Mouse (Mus musculus) forebrain, embryonic 11.5 days (tissue): ENCODE measurements at regions not wholly inside any gene's neighbourhood (a gene's known extent, or its start where the extent isn't known, plus 50 kb on each side); places are given as distances from the start of the nearest gene placed in this dataset.
A peak's percentile ranks its signal among the peaks of the same experiment; 100 is the strongest.

ENCODE experiments used
- ATAC-seq: fragments of 200-750 bp; cut with Nextera tagmentation; replicated peaks from 2 replicates; pipeline ENCODE4 v1.8.0; 2017; ENCODE audit warnings: moderate TSS enrichment; ENCODE audit not compliant: low FRiP score
- DNase-seq: peaks from one replicate; pipeline ENCODE4 v3.0.0-alpha.2; 2017; ENCODE audit warnings: low spot score
- H3K27ac ChIP-seq: fragments of 300-500 bp; sonication (generic); 2 replicates; pipeline ENCODE4 v1.5.1; 2014; ENCODE audit warnings: low read depth, low read length
- H3K27me3 ChIP-seq: fragments of 300-500 bp; sonication (generic); 2 replicates; pipeline ENCODE4 v1.6.1; 2014; ENCODE audit warnings: mild to moderate bottlenecking, low read length, mixed read lengths; ENCODE audit not compliant: control insufficient read depth, insufficient read depth
- H3K36me3 ChIP-seq: fragments of 300-500 bp; sonication (generic); 2 replicates; pipeline ENCODE4 v1.6.1; 2014; ENCODE audit warnings: mild to moderate bottlenecking, low read length, moderate library complexity, mixed read lengths; ENCODE audit not compliant: control insufficient read depth, insufficient read depth
- H3K4me1 ChIP-seq: fragments of 300-500 bp; sonication (generic); replicated peaks from 2 replicates; pipeline ENCODE4 v1.6.1; 2014; ENCODE audit warnings: low read length, mixed read lengths; ENCODE audit not compliant: control insufficient read depth, insufficient read depth
- H3K4me2 ChIP-seq: fragments of 300-500 bp; sonication (generic); 2 replicates; pipeline ENCODE4 v1.6.1; 2014; ENCODE audit warnings: low read depth, mild to moderate bottlenecking, low read length, moderate library complexity, mixed read lengths; ENCODE audit not compliant: severe bottlenecking
- H3K4me3 ChIP-seq: fragments of 300-500 bp; sonication (generic); 2 replicates; pipeline ENCODE4 v1.5.1; 2014; ENCODE audit warnings: low read depth, low read length
- H3K9ac ChIP-seq: fragments of 300-500 bp; sonication (generic); 2 replicates; pipeline ENCODE4 v1.6.1; 2014; ENCODE audit warnings: low read length
- H3K9me3 ChIP-seq: fragments of 300-500 bp; sonication (generic); 2 replicates; pipeline ENCODE4 v1.6.1; 2016; ENCODE audit warnings: low read length, mixed read lengths; ENCODE audit not compliant: control insufficient read depth
- WGBS: fragments of 180-500 bp; shearing (Covaris S2); extraction: QIAGEN DNeasy Blood & Tissue Kit; methylation state at CpG from one replicate; pipeline ENCODE4 v1.1.7; 2014; 5-methylcytosine and 5-hydroxymethylcytosine counted together

DNA sequence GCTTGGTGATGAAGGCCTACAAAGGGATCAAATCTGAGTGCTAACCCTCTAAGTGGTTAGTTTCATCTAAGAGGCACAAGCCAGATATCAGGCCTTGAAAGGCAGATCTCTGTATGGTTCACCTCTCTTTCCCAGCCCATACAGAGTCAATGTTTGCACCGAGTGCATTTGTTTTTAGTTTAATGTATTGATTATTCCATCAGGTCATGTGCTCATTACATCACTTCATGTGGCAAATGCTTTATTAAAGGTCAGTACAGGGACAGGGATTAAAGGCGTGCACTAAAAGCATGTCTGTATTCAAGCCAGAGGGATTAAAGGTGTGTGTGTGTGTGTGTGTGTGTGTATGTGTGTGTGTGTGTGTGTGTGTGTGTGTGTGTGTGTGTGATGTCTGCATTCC lies 132.5 kb upstream of the Dcn start:
- no peaks in the 10 kb centered on the region for H3K27me3 ChIP-seq
- no peaks in the 10 kb centered on the region for H3K4me1 ChIP-seq
- no peak overlapping the region for H3K4me3 ChIP-seq
- H3K27ac ChIP-seq: no peak overlapping the region
- H3K36me3 ChIP-seq: no peaks in the 10 kb centered on the region
- no peak overlapping the region for H3K4me2 ChIP-seq
- no peak overlapping the region for H3K9ac ChIP-seq
- WGBS: 77% methylated on average over 2 of the region's 2 CpGs
- DNase-seq: no peak
- no peaks in the 10 kb centered on the region for H3K9me3 ChIP-seq
- ATAC-seq: no peak

DNA sequence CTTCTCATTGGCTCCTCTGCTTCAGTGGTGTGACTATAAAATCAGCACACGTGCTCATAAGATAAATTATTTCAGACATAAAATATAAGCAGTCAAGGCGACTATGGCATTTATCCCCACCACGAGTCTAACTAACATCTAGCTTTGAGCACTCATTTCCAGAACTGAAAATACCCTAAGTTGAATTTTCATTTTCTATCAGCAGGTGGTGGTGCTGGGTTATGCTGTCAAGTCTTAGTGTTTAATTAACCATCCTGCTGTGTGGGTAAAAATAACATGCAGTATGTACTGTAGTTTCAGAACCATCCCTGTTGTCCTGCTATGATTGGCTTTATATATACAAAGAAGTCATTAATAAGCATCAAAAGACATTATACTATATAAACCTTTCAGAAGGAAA lies 110.8 kb upstream of the Dcn start:
- Histone ChIP-seq H3K27ac (no peak overlapping the region), H3K36me3 (no peaks in the 10 kb centered on the region), H3K9me3 (no peaks in the 10 kb centered on the region), H3K27me3 (no peaks in the 10 kb centered on the region), H3K9ac (no peak overlapping the region), H3K4me3 (no peak overlapping the region), H3K4me1 (no peaks in the 10 kb centered on the region), H3K4me2 (no peak overlapping the region)
- 88% methylated on average over 3 of the region's 3 CpGs for WGBS
- no peak for DNase-seq
- no peak for ATAC-seq

DNA sequence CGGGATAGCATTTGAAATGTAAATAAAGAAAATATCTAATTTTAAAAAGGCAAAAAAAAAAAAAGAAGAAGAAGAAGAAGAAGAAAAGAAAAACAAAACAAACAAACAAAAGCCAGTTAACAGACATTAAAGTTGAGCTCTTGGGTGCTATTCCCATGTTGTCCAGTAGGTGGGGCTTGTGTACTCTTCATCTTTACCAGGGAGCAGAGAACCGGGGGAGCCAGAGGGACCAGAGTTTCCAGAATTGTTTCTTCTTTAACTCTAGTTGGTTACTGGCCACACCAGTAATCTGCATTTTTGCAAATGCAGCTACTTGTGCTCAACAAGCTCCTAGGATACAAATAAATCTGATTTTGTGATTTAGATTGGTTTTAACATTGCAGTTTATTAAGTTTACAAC lies 103.6 kb upstream of the Dcn start:
- DNase-seq: peak; percentile 76
- H3K4me1 ChIP-seq: no peaks in the 10 kb centered on the region
- no peaks in the 10 kb centered on the region for H3K27me3 ChIP-seq
- H3K4me2 ChIP-seq: no peak overlapping the region
- 0 out of 2 replicates have a peak, but pooled peaks have one; percentile 71 for ATAC-seq
- H3K9ac ChIP-seq: no peak overlapping the region
- WGBS: 11% methylated on average over 2 of the region's 2 CpGs
- H3K27ac ChIP-seq: no peak overlapping the region
- H3K9me3 ChIP-seq: no peaks in the 10 kb centered on the region
- no peaks in the 10 kb centered on the region for H3K36me3 ChIP-seq
- H3K4me3 ChIP-seq: no peak overlapping the region

DNA sequence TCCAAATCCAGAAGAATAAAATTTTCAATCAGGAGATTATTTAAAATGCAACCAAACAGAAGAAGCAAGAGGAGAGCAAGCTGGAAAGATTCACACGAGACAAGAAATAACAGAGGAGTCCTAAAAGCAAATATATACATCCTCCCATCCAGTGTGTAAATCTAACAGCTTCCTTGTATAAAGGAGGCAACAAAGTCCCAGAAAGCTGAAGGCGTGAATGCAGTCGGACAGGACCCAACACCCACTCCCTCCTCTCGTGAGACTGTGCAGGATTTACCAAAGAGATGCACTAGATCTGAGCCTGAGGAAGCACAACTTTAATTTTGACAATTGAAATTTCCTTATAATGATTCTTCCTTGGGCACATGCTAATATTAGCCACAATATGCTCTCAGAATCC lies 103.0 kb upstream of the Dcn start:
- no peak overlapping the region for H3K4me2 ChIP-seq
- no peaks in the 10 kb centered on the region for H3K36me3 ChIP-seq
- H3K27me3 ChIP-seq: no peaks in the 10 kb centered on the region
- H3K27ac ChIP-seq: no peak overlapping the region
- no peak for DNase-seq
- no peak overlapping the region for H3K4me3 ChIP-seq
- no peak overlapping the region for H3K9ac ChIP-seq
- no peaks in the 10 kb centered on the region for H3K9me3 ChIP-seq
- 66% methylated on average over 4 of the region's 4 CpGs for WGBS
- no peaks in the 10 kb centered on the region for H3K4me1 ChIP-seq
- ATAC-seq: no peak

DNA sequence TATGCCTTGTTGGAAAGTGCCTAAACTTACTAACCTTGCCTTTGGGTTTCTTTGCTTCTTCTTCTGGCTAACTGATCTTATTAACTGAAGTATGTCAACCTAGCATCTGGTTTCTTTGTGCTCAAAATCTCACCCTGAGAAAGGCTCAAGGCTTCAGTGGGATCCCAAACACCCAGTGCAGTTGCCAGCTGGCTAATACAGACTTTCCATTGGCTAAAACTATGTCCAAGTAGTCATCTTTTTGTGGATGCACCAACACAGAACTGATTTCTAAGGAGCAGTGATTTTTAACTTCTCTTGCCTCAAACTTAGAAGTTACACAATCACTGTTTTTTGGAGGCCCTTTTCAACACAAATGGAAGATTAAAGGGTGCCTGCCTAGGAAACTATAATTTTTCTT lies 97.8 kb upstream of the Dcn start:
- no peak overlapping the region for H3K4me3 ChIP-seq
- no peaks in the 10 kb centered on the region for H3K27me3 ChIP-seq
- ATAC-seq (no peak), DNase-seq (no peak)
- no peaks in the 10 kb centered on the region for H3K4me1 ChIP-seq
- no peaks in the 10 kb centered on the region for H3K36me3 ChIP-seq
- no peaks in the 10 kb centered on the region for H3K9me3 ChIP-seq
- no peak overlapping the region for H3K4me2 ChIP-seq
- H3K27ac ChIP-seq: no peak overlapping the region
- H3K9ac ChIP-seq: no peak overlapping the region

DNA sequence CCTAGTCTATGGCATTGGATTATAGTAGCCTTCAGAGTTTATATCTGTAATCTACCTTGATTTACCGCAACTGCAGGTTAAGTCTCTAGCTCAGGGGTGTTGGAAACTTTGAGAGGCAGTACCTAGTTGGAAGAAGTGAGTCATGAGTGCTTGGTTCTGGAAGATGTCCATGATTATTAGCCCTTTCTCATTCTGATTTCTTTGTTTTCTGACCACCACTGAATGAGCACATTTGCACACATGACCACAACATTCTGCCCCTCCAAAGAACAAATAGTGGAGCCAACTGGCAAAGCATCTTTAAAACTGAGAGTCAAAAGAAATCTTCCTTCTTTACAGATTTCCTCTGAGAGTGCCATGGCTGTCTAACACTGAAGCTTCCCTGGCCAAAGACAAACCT lies 95.5 kb upstream of the Dcn start:
- H3K4me3 ChIP-seq: no peak overlapping the region
- no peak for ATAC-seq
- no peaks in the 10 kb centered on the region for H3K9me3 ChIP-seq
- no peak overlapping the region for H3K27ac ChIP-seq
- DNase-seq: no peak
- H3K9ac ChIP-seq: no peak overlapping the region
- no peaks in the 10 kb centered on the region for H3K4me1 ChIP-seq
- H3K4me2 ChIP-seq: no peak overlapping the region
- H3K27me3 ChIP-seq: no peaks in the 10 kb centered on the region
- 97% methylated on average over 1 of the region's 1 CpGs for WGBS
- H3K36me3 ChIP-seq: no peaks in the 10 kb centered on the region

DNA sequence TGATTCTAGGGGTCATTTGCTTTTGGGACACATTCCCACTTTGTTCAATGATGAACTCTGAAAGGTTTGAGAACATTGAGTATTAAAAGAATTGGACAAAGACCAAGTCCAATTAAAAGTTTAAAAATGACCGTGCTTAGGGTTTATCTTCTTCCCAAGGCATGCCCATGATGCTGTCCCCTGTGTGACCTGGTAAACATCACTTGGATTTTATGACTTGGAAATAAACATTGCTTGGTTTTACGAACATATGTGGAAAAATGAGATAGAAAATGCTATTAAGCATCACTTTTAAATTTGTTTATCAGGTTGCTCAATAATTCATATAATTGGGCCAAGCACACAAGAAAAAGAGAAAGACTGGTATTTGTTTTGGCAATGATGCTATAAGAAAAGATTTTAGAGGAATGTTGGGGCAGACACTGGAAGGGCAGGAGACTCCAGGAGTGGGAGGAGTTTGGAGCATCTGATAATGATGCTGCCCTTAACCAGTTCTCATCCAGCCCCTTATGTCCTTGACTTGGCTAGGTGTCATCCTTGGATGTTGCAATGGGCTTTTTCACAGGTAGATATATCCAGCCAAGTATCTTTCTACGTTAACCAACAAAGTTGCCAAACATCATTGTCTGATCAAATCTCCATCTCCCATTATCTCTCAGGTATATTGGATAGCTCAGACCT lies 92.1 kb upstream of the Dcn start:
- Histone ChIP-seq H3K27ac (no peak overlapping the region), H3K9ac (no peak overlapping the region), H3K4me3 (no peak overlapping the region), H3K27me3 (no peaks in the 10 kb centered on the region), H3K4me2 (no peak overlapping the region), H3K9me3 (no peaks in the 10 kb centered on the region), H3K36me3 (no peaks in the 10 kb centered on the region), H3K4me1 (no peaks in the 10 kb centered on the region)
- ATAC-seq (no peak), DNase-seq (no peak)
- 87% methylated on average over 3 of the region's 3 CpGs for WGBS

DNA sequence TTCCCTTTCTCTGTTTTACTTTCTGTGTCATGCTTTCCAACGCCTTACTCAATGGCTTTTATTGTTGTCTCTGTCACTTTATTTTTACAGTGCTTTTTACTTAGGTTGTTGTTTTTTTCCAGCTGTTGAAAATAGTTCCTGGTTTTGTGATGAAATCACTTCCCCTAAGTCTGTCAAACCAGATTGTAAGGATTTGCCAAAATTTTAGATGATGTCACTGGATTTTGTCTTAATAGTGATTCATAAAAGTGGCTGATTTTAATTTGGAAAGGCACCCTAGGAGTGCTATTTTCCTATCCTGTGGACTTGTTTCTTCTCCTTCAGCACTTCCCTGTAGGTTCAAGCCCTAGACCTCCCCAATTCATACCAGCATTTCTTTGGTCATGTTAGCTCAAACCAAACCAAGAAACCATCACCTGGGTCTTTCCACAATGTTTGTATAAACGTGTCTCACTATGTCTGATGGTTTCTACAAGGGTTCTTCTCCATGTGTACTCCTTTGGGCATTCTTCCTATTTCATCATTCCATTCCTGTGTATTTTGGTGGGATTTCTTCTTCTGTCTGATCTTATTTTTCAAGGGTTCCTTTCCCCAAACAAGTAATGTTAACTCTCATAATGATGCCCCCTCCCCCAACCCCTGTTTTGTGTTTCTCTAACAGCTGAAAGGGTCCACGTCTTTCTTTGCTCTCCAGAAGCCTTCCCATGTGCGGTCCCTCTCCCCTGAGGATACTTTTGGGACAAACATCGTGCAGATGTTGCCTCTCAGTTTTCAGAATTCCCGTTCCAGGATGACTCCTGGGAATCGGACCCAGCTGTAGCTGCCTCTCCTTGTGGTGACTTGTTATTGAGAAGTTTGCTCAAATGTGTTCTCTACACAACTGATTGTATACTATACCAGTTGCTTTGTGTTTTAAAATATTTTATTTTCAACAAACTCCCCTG lies 89.5 kb upstream of the Dcn start:
- ATAC-seq: no peak
- Histone ChIP-seq H3K9ac (no peak overlapping the region), H3K27me3 (no peaks in the 10 kb centered on the region), H3K36me3 (no peaks in the 10 kb centered on the region), H3K4me1 (no peaks in the 10 kb centered on the region), H3K4me3 (no peak overlapping the region), H3K9me3 (no peaks in the 10 kb centered on the region), H3K4me2 (no peak overlapping the region), H3K27ac (no peak overlapping the region)
- DNase-seq: no peak
- 73% methylated on average over 7 of the region's 7 CpGs for WGBS
